Mouse (Mus musculus): ENCODE results near the gene Sema3e.

DNA sequence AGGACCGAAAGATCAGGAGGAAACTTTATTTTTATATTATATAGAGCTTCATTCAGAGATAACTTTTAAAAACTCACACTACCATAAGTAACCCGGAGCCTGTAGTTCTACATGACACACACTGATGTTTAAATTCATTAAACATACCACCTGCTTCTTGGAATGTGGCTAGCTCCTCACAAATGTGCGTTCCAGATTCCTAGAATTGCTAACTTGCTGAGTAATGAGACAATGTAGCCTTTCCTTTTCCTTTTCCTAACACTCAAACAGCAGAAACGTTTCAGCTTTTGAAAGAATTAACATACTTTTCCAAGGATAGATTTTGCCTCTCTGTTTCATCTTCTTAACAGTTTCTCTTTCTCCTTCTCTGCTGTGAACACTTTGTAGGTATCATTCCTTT, 86.3 kb downstream of the Sema3e start:
- TF ChIP-seq CTCF (IDR thresholded peaks at IDR 0.05; ENCODE audit: low read depth, low read length), result no peak
- TF ChIP-seq POLR2A (IDR thresholded peaks at IDR 0.05; ENCODE audit: extremely low read depth, insufficient read depth, low read length), result no peak

Data from liver, adult 2 months (tissue).